Mouse (Mus musculus) layer of hippocampus, adult 11-12 months (tissue): ENCODE results near the gene Slc7a11.
A peak's percentile ranks its signal among the peaks of the same experiment; 100 is the strongest.

ENCODE experiments used
- DNase-seq: peaks from one replicate; pipeline ENCODE4 v3.0.0; 2022; ENCODE audit warnings: low spot score

Gene Slc7a11

GRCm38 (mm10) chr3:50405915-50406314, 37.5 kb downstream of the Slc7a11 start:
- DNase-seq, result no peak

- DNase-seq, result no peak
Measured at GRCm38 (mm10) chr3:50388786-50389185, 54.6 kb downstream of the Slc7a11 start.

- no peak for DNase-seq
Measured at GRCm38 (mm10) chr3:50388288-50388687, 55.1 kb downstream of the Slc7a11 start.

GRCm38 (mm10) chr3:50387280-50387679, 56.1 kb downstream of the Slc7a11 start:
- no peak for DNase-seq

GRCm38 (mm10) chr3:50386561-50387221, 56.7 kb downstream of the Slc7a11 start:
- no peak for DNase-seq

DNA sequence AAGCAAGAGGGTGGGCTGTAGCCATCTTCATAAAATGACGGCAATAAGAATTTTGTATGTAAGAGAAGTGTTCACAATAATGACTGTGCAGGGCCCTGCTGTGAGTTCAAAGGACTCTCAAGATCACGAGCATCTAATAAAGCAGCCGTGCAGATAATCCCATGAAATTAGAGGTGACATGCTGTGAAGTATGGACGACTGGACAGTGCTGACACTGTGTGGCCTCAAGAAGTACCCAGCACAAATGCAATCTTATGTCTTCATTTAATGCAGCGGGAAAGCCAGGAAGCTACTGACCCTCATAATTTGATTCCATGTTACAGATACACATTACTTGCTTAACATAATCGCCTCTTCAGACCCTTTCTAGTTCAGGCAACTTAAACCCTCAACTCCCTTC, 57.3 kb downstream of the Slc7a11 start:
- DNase-seq, result no peak

DNA sequence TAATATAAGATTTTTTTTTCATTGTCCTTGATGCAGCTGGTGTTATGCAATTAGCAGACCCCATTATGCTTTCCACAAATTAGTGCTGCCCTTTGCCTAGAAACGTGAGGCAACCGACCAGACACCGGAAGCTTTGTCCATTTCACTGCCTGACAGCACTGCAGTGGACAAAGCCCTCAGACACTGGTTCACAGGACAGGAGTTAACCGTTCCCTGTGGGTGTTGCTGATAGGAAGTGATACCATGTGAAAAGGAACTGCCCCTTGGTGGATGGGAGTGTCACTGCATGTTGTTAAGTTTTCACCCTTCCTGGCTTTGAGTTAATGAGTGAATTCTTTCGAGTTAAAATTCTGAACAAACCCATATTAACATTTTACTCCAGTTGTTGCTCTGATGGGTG, 60.7 kb downstream of the Slc7a11 start:
- no peak for DNase-seq

DNA sequence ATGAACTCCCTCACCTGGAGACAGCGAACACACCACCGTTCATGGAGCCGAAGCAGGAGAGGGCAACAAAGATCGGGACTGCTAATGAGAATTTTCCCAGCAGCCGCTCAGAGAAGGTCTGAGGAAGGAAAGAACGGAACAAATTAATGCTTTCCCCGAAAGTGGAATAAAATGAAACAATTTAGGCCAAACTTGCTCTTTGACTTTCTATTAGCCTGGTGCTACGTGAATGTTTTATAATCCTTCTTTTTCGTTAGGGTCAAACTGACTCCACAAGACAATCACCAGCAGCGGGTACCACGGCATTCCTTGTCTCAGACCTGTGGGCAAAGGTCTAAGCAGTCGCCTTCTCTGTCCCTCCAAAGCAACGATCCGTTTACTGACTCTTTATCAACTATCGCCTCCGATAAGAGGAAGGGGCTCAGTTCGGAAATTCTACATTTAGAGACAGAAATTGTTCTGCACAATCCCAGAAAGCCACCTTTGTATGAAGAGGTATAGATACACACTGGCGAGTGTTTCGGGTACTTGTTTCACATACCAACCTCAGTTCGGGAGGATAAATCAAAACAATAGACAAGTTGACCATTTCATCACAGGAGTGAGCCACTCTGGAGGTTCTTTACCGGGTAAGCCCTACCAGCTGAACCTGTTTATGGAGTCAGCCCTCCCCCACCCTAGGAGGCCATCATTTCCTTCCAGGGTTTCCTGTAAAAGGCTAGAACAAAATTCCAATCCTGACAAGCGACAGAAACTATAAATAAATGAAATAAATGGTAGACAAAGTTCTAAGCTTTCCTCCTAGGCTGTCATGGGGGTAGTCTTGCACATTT, 61.3 kb downstream of the Slc7a11 start:
- DNase-seq, result no peak

GRCm38 (mm10) chr3:50381160-50381860, 62.1 kb downstream of the Slc7a11 start:
- peak; percentile 90 for DNase-seq

- no peak for DNase-seq
Measured at GRCm38 (mm10) chr3:50379942-50380341, 63.5 kb downstream of the Slc7a11 start.

- no peak for DNase-seq
Measured at GRCm38 (mm10) chr3:50375477-50375876, 67.9 kb downstream of the Slc7a11 start.

DNA sequence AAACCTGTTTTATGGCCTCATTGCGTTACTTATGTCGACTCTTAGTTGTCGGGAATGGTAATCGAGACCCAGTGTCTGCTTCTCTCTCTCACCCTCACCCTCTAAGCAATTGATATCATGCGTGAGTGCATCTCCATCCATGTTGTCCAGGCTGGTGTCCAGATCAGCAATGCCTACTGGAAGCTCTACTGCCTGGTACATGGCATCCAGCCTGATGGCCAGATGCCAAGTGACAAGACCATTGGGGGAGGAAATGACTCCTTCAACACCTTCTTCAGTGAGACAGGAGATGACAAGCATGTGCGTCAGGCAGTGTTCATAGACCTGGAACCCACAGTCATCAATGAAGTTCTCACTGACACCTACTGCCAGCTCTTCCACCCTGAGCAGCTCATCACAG, 73.6 kb downstream of the Slc7a11 start:
- DNase-seq, result no peak

- DNase-seq, result no peak
Measured at GRCm38 (mm10) chr3:50367175-50367574, 76.2 kb downstream of the Slc7a11 start.

- no peak for DNase-seq
Measured at GRCm38 (mm10) chr3:50363659-50364058, 79.8 kb downstream of the Slc7a11 start.

DNA sequence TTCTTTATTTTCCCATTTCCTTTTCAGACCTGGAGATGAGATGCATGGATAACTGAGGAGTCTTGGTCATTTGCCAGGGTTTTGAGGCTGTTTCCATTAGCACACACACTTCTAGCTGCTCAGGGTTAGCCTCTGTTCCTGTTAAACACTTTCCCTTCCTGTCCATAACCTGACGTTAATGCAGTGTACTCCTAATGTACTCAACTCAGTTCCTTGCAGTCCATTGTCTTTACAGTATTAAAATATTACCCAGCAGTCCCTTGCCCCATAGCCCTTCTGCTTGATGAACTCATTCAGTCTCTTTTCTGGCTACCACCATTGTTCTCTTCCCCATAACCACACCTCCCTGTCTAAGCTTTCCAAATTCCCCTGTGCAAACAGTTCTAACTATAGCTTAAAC, 96.3 kb downstream of the Slc7a11 start:
- no peak for DNase-seq

GRCm38 (mm10) chr3:50344411-50344810, 99.0 kb downstream of the Slc7a11 start:
- DNase-seq, result no peak

- DNase-seq, result no peak
Measured at GRCm38 (mm10) chr3:50324524-50324923, 118.9 kb downstream of the Slc7a11 start.

GRCm38 (mm10) chr3:50323881-50324280, 119.5 kb downstream of the Slc7a11 start:
- no peak for DNase-seq

- DNase-seq, result no peak
Measured at GRCm38 (mm10) chr3:50320862-50321261, 122.6 kb downstream of the Slc7a11 start.

- DNase-seq, result no peak
Measured at GRCm38 (mm10) chr3:50318074-50318473, 125.3 kb downstream of the Slc7a11 start.

DNA sequence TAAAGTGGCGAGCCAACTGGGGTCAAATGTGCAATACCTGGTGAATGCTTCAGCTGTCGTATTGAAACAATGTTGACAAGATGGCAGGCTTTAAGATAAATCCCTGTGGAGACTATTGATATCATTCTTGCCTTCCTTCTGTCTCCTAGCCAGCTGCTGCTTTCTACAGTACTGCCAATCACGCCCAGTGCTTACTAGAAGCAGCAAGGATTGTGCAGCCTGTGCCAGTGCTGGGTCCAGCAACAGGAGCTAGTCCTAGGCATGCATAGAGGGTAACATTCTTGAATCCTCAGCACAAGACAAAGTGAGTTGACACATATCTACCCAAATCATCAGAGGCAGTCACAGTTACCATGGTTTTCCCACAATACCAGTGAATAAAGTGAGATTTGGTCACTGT, 129.6 kb downstream of the Slc7a11 start:
- no peak for DNase-seq

GRCm38 (mm10) chr3:50307339-50308327, 135.8 kb downstream of the Slc7a11 start:
- no peak for DNase-seq
